Mouse (Mus musculus) ES-Bruce4 (cell line): Measurements from ENCODE around the gene Clstn2. TPM values are rescaled to one million over a fixed set of nuclear protein-coding genes. Genes with fewer than 3 reads are reported as not detected.

Experiments
- H3K27ac ChIP-seq: 2 replicates; pipeline ENCODE4 v1.5.1; 2012; ENCODE audit warnings: low read length, inconsistent platforms; ENCODE audit not compliant: insufficient read depth
- H3K27me3 ChIP-seq: 2 replicates; pipeline ENCODE4 v1.6.1; 2012; ENCODE audit warnings: mild to moderate bottlenecking, low read length, inconsistent platforms; ENCODE audit not compliant: control insufficient read depth, poor library complexity, insufficient read depth, severe bottlenecking
- H3K36me3 ChIP-seq: 2 replicates; pipeline ENCODE4 v1.6.1; 2012; ENCODE audit warnings: inconsistent platforms, mild to moderate bottlenecking, low read length, moderate library complexity; ENCODE audit not compliant: control insufficient read depth, poor library complexity, insufficient read depth, severe bottlenecking
- H3K4me1 ChIP-seq: one replicate; pipeline ENCODE4 v1.8.1; 2011; ENCODE audit warnings: low read length; ENCODE audit not compliant: control insufficient read depth, insufficient read depth
- H3K4me3 ChIP-seq: 2 replicates; pipeline ENCODE4 v1.5.1; 2011; ENCODE audit warnings: low read depth, mild to moderate bottlenecking, low read length
- H3K9ac ChIP-seq: 2 replicates; pipeline ENCODE4 v1.6.1; 2012; ENCODE audit warnings: low read depth, mild to moderate bottlenecking, inconsistent platforms; ENCODE audit not compliant: poor library complexity, severe bottlenecking
- H3K9me3 ChIP-seq: replicated peaks from 2 replicates; pipeline ENCODE4 v1.6.1; 2012; ENCODE audit warnings: mild to moderate bottlenecking, low read length, inconsistent platforms; ENCODE audit not compliant: control insufficient read depth, poor library complexity, insufficient read depth, severe bottlenecking
- CTCF ChIP-seq: IDR thresholded peaks from one replicate; pipeline ENCODE4 v1.8.1; 2011; ENCODE audit warnings: low read depth, low read length
- EP300 ChIP-seq: IDR thresholded peaks from 2 replicates; pipeline ENCODE4 v1.6.1; 2011; ENCODE audit warnings: low read depth, low read length; ENCODE audit not compliant: insufficient read depth
- POLR2A ChIP-seq: IDR thresholded peaks from one replicate; pipeline ENCODE4 v1.8.1; 2011; ENCODE audit warnings: low read length; ENCODE audit not compliant: insufficient read depth
- polyA plus RNA-seq: library from polyadenylated mRNA; stranded (reverse); fragments of >200 nt; gene quantifications from 2 replicates; pipeline ENCODE4 v1.2.4, GENCODE M21; 2011; ENCODE audit warnings: low read depth; ENCODE audit not compliant: missing spikeins, insufficient read depth, insufficient read length

Clstn2 gene
- polyA plus RNA-seq, 1 experiment = not detected

DNA sequence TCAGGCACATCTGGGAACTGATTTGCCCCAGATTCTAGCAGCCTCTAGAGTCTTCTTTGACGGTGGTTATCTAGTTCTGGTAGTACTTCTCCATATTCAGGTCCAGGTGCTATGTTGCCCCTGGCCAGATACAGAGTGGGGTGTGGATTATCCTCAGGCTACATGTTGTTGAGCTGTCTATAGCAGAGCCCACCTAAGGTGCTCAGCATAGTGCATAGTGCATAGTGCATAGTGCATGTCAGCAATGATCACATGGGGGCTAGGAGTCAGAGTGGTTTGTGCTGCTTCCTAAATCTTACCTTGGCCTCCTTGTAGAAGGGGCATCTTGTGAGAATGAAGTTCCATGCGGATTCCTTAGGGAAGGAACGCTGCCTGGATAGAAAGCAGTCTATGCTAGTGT, 556.5 kb downstream of the Clstn2 start:
- no peak overlapping the region for H3K9ac ChIP-seq
- no peak for TF ChIP-seq EP300
- no peak for TF ChIP-seq POLR2A
- no peak for TF ChIP-seq CTCF
- H3K4me1 ChIP-seq = no peaks in the 10 kb centered on the region
- no peak overlapping the region for H3K27ac ChIP-seq
- H3K27me3 ChIP-seq = no peaks in the 10 kb centered on the region
- H3K36me3 ChIP-seq = no peaks in the 10 kb centered on the region
- no peak overlapping the region for H3K4me3 ChIP-seq
- no peaks in the 10 kb centered on the region for H3K9me3 ChIP-seq

GRCm38 (mm10) chr9:97474896-97475295, 558.1 kb downstream of the Clstn2 start:
- Histone ChIP-seq H3K9me3 (no peaks in the 10 kb centered on the region), H3K4me3 (no peak overlapping the region), H3K27me3 (no peaks in the 10 kb centered on the region), H3K36me3 (no peaks in the 10 kb centered on the region), H3K27ac (no peak overlapping the region), H3K9ac (no peak overlapping the region), H3K4me1 (no peaks in the 10 kb centered on the region)
- TF ChIP-seq EP300 (no peak), CTCF (no peak), POLR2A (no peak)

DNA sequence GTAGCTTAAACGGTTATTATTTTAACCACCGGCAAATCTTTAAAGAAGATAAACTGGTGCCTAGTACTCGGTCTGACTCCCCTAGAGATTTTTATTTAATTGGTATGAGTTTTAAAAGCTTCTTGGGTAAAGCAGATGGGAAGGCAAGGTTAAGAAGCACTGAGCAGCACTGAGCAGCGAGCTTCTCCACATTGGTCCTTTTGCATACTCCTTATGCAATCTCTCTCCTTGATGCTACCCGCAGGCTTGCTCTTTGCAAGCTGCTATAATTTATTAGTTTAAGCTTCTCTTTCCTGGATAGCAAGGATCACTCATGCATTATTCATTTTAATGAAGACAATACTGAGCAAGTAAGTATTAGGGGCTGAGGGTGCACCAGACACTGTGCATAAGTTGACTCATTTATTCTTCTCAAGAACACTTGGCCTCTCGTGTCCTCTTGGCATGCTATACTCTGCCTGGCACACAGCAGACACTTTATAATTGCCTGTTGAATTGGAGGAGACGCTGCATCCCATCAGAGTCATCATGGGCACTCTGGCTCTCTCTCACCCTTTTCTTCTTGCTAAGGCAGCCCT, 561.9 kb downstream of the Clstn2 start:
- Histone ChIP-seq H3K36me3 (no peaks in the 10 kb centered on the region), H3K27me3 (no peaks in the 10 kb centered on the region), H3K27ac (no peak overlapping the region), H3K9me3 (no peaks in the 10 kb centered on the region), H3K4me3 (no peak overlapping the region), H3K9ac (no peak overlapping the region), H3K4me1 (no peaks in the 10 kb centered on the region)
- TF ChIP-seq EP300 = no peak
- TF ChIP-seq CTCF = no peak
- no peak for TF ChIP-seq POLR2A

DNA sequence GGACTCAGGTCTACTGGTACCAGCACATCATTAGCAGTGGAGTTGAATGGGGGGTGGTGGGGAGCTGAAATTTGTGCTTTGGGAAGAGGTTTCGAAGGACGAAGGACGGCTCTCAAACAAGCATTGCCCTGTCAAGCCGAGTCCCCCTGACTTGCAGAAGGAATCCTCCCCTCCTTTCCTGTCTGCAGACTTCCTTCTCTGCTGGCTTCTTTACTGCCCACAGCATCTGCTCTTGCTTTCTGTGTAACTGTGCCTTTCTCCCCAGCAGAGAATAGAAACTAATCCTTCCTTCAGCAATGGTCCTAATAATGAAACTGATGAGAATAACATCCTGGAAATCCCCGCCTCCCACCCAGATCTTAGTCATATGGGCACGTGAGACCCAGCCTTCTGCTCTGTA, 572.5 kb downstream of the Clstn2 start:
- Histone ChIP-seq H3K27ac (no peak overlapping the region), H3K36me3 (no peaks in the 10 kb centered on the region), H3K9ac (no peak overlapping the region), H3K4me3 (no peak overlapping the region), H3K4me1 (no peaks in the 10 kb centered on the region), H3K27me3 (no peaks in the 10 kb centered on the region), H3K9me3 (no peaks in the 10 kb centered on the region; the same call in none of the 2 replicates)
- no peak for TF ChIP-seq POLR2A

DNA sequence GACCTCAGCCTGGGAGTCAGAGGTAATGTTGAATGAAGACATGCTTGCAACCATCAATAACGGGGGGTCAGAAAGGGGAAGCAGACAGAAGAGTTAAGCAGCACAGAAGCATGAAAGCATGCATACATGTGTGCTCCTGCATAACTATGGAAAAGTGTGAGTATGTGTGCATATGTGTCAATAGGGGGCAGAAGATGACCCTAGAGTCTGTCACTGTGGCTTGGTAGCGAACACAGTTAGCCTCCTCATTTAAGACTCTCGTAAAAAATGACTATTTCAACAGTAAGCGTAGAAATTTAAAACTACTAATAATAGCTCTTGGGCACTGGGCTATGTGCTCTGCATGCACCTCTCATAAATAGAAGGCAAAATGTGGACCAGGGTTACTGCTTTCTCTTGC, 573.2 kb downstream of the Clstn2 start:
- no peaks in the 10 kb centered on the region for H3K36me3 ChIP-seq
- no peaks in the 10 kb centered on the region; the same call in none of the 2 replicates for H3K9me3 ChIP-seq
- H3K27me3 ChIP-seq = no peaks in the 10 kb centered on the region
- TF ChIP-seq EP300 (no peak), POLR2A (no peak), CTCF (no peak)
- H3K27ac ChIP-seq = no peak overlapping the region
- no peaks in the 10 kb centered on the region for H3K4me1 ChIP-seq
- H3K4me3 ChIP-seq = no peak overlapping the region
- no peak overlapping the region for H3K9ac ChIP-seq

GRCm38 (mm10) chr9:97449316-97450050, 583.5 kb downstream of the Clstn2 start:
- no peaks in the 10 kb centered on the region for H3K36me3 ChIP-seq
- no peaks in the 10 kb centered on the region for H3K4me1 ChIP-seq
- no peak overlapping the region for H3K9ac ChIP-seq
- no peaks in the 10 kb centered on the region for H3K9me3 ChIP-seq
- TF ChIP-seq CTCF (no peak), EP300 (no peak), POLR2A (no peak)
- no peak overlapping the region for H3K27ac ChIP-seq
- H3K4me3 ChIP-seq = no peak overlapping the region
- H3K27me3 ChIP-seq = no peaks in the 10 kb centered on the region
